Mouse (Mus musculus) granulocyte monocyte progenitor cell, adult 5-6 weeks (primary cell): ENCODE measurements around the gene Speer4b. TPM values are rescaled to one million over a fixed set of nuclear protein-coding genes. Genes with fewer than 3 reads are reported as not detected.
"Not testable (repeated sequence)": the region's sequence is repeated elsewhere in the genome, so short reads cannot be mapped to it uniquely, and the experiment has no call there.

ENCODE experiments used
- ATAC-seq: replicated peaks from 2 replicates; pipeline ENCODE4 v1.8.0; 2016; ENCODE audit warnings: mild to moderate bottlenecking, moderate TSS enrichment, inconsistent platforms; ENCODE audit not compliant: poor library complexity, severe bottlenecking
- total RNA-seq, 2 experiments: library from RNA; stranded (forward) in 1 of 2; stranded (reverse) in 1 of 2; fragments of 200-712, 200-1000 nt in 1 of 2; fragments of >200 nt in 1 of 2; fragmentation: Nextera tagmentation in 1 of 2; gene quantifications; 2 replicates each; pipeline ENCODE4 v1.2.3; 2014 to 2017

The Speer4b gene
- total RNA-seq (2014; fragmentation: Nextera tagmentation) = not detected in 2 replicates
- total RNA-seq (2017) = not detected in 2 replicates

GRCm38 (mm10) chr5:27501338-27501737 lies at the start of gene Speer4b:
Speer4b (minus strand) TSS chr5:27501438.
- not testable (repeated sequence) for ATAC-seq

- no peak for ATAC-seq
Observed at GRCm38 (mm10) chr5:27549291-27549690, 48.1 kb upstream of the Speer4b start.

GRCm38 (mm10) chr5:27544816-27545270 lies 43.6 kb upstream of the Speer4b start:
- no peak for ATAC-seq

DNA sequence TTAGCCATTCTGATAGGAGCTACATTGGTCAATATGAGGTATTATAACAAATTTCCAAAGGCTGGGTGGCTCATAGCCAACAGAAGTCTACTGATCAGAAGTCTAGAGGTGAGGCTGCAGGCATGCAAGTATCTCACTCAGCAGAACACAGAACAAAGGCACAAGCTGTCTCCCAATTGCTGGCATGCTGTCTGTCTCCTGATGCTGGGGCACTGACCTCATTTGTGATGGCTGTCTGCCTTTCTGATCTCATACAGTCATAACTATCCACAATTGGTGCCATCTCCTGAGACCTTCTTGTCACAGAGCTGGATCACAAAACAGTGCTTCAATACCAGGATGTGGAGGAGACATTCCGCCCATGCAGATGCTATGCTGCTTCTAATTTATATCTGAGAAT lies 25.7 kb upstream of the Speer4b start:
- no peak for ATAC-seq

- ATAC-seq = no peak
Observed at GRCm38 (mm10) chr5:27518716-27519115, 17.5 kb upstream of the Speer4b start.

DNA sequence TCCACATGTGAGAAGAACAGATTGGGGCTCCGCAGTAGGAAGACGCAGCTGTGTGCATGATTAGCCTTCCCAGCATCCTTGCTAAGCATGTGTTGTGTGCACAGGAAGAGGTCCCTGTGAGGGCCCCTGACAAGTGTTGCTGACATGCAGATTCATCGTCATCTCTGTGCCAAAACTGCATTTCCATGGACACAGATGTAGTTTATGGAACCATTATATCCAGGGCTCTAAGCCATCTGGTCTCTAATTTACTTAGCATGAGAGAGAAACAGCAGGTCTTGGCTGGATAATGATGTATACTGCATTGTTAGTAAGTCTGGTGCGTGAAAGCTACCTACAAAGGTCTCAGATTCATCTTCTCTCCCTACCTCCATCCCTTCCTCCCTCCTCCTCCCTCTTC lies 10.3 kb downstream of the Speer4b start:
- ATAC-seq = no peak

DNA sequence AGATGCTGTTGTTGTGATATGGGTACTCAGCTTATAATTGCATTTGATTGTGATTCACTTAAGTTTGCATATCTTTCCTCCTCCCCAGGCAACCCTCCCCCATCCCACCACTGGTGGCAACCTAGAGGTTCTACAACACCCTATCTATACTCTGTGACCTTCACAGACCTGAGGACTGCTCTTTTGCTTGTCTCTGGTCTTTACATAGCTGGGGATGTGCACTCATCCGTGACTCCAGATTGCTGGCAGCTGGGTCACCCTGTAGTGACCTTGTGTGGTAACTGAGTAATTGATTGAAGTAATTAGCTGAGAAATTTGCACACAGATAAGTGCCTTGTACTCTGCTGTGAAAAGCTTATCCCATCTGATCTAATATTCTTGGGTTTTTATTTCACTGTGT lies 15.1 kb downstream of the Speer4b start:
- no peak for ATAC-seq

DNA sequence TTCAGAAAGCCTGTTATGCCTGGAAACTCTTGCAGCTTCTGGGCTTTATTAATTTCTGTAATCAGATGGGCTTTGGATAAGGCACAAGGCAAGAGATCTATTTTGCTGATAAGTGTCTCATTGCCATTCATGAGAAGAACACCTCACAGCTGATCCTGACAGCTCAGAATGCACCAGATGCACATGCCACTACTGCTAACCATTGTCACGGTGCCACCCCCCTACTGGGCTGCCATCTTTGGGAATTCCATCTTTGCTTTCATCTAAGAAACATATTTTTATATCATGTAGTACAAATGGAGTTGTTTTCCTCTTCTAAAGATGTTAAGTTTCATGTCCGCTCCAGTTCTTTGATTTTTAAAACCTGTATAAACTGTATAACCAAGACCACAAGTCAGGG lies 19.5 kb downstream of the Speer4b start:
- no peak for ATAC-seq

- no peak for ATAC-seq
Observed at GRCm38 (mm10) chr5:27474964-27475465, 26.2 kb downstream of the Speer4b start.

GRCm38 (mm10) chr5:27457686-27458085 lies 43.6 kb downstream of the Speer4b start:
- no peak for ATAC-seq

DNA sequence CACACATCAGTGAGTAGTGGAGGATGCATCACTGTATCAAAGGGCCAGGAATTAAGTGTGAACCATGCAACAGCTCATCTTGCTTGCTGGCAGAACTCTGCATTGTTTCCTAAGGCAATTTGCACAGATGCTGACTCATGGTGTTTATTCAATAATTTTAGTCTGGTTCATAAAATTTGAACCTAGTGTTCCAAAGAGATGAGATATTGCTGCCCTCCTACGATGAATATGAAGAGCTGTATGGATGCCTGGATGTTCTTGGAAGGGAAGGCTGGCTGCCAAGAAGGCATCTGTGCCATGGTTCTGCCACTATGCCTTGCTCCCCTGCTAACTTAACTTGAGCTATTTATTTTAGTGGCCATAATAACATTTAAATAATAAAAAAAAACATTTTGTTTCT lies 44.3 kb downstream of the Speer4b start:
- ATAC-seq = no peak

- no peak for ATAC-seq
Observed at GRCm38 (mm10) chr5:27454386-27454785, 46.9 kb downstream of the Speer4b start.

GRCm38 (mm10) chr5:27453201-27453845 lies 47.9 kb downstream of the Speer4b start:
- no peak for ATAC-seq
